Comparison of ENCODE assay signal across 13 mouse cellular contexts in genomic region chrX:56650885-56651284, GRCm38 (mm10). TPM values are rescaled to one million over a fixed set of nuclear protein-coding genes. Genes with fewer than 3 reads are reported as not detected.
DNase-seq lines count a peak whose midpoint lies in the region; ATAC-seq and TF ChIP-seq lines count a peak whose summit lies in the region.
"Had no signal": no experiment of that assay in that cellular context is flagged by ENCODE, and none has a peak within 500 bp of the region (broad histone marks: within the 10 kb centered on the region; RNA-seq: fewer than 3 reads in every experiment).

No protein-coding gene starts in this region.

- no peak for TF ChIP-seq CTCF in small intestine, adult 2 months (IDR thresholded peaks at IDR 0.05; ENCODE audit: extremely low read depth, insufficient read length, insufficient replicate concordance, low read depth, low read length)

- no peak for ATAC-seq in kidney, embryonic 15.5 days (replicated peaks; ENCODE audit: low FRiP score)

- H3K27me3 ChIP-seq in kidney, embryonic 15.5 days = no peaks in the 10 kb centered on the region
- no peaks in the 10 kb centered on the region for H3K27me3 ChIP-seq in small intestine, adult 2 months (ENCODE audit: control insufficient read depth, insufficient read depth, low read length)
- H3K27me3 ChIP-seq: neural tube, embryonic 13.5 days had no signal

- 80% methylated on average over 6 of the region's 6 CpGs for WGBS in kidney, embryonic 15.5 days
- WGBS in small intestine, adult 2 months = 72% methylated on average over 6 of the region's 6 CpGs

- no peaks in the 10 kb centered on the region for H3K4me1 ChIP-seq in kidney, embryonic 15.5 days
- no peaks in the 10 kb centered on the region for H3K4me1 ChIP-seq in small intestine, adult 2 months (ENCODE audit: control insufficient read depth, insufficient read depth, insufficient read length, low read length)
- H3K4me1 ChIP-seq: neural tube, embryonic 13.5 days had no signal

- H3K4me2 ChIP-seq in kidney, embryonic 15.5 days = no peak overlapping the region
- H3K4me2 ChIP-seq: liver, embryonic 11.5 days; neural tube, embryonic 13.5 days had no signal

- H3K4me3 ChIP-seq in kidney, embryonic 15.5 days (replicated peaks) = no peak overlapping the region
- H3K4me3 ChIP-seq in small intestine, adult 2 months (ENCODE audit: low read depth, low read length) = no peak overlapping the region
- H3K4me3 ChIP-seq: left cerebral cortex, adult 2 months; midbrain, embryonic 10.5 days; neural tube, embryonic 13.5 days had no signal

- intact Hi-C loops in heart, postnatal 14 days (cut with DNase I) = loop anchor here (1.0 to 5.0 kb wide), 3 partner anchors 81 to 140 kb away; partner anchors contain the start of gene Fhl1

- H3K36me3 ChIP-seq in kidney, embryonic 15.5 days = no peaks in the 10 kb centered on the region
- peaks cover 3% of the 10 kb centered on the region; the same call in 1 of the 2 replicates for H3K36me3 ChIP-seq in small intestine, adult 2 months (ENCODE audit: control insufficient read depth, insufficient read depth, low read length)
- H3K36me3 ChIP-seq: midbrain, embryonic 10.5 days had no signal

- no peak overlapping the region for H3K27ac ChIP-seq in kidney, embryonic 15.5 days
- H3K27ac ChIP-seq in small intestine, adult 2 months (ENCODE audit: insufficient read depth, low read depth, low read length) = peak overlapping the region; percentile 67
- H3K27ac ChIP-seq: left cerebral cortex, adult 2 months; midbrain, embryonic 10.5 days; neural tube, embryonic 13.5 days had no signal

- DNase-seq in kidney, adult 8-10 months = peak; percentile 42 to 46
- peak; percentile 52 to 67 for DNase-seq in adrenal gland, postnatal 36 days
- DNase-seq in heart, postnatal 14 days = peak; percentile 30 to 35
- no peak for DNase-seq in cerebellum, postnatal 25 days
- DNase-seq in ovary, postnatal 10 days (ENCODE audit: low spot score) = no peak
- DNase-seq: right cerebral cortex, postnatal 4 days; thymus, adult 18-20 months had no signal

- no peaks in the 10 kb centered on the region for H3K9me3 ChIP-seq in kidney, embryonic 15.5 days (replicated peaks)
- H3K9me3 ChIP-seq: midbrain, embryonic 10.5 days; neural tube, embryonic 13.5 days had no signal

- no peak overlapping the region for H3K9ac ChIP-seq in kidney, embryonic 15.5 days
- H3K9ac ChIP-seq: neural tube, embryonic 13.5 days had no signal

- no peak for TF ChIP-seq POLR2A in small intestine, adult 2 months (IDR thresholded peaks at IDR 0.05; ENCODE audit: low read depth, low read length)

RNA-seq across cellular contexts. Expression of gene Slc9a6, which starts 41.3 kb away (rescaled TPM):
- polyA plus RNA-seq in kidney, embryonic 15.5 days (2015; fragmentation: Nextera tagmentation; extraction: Ambion mirVana) = 11.3 and 11.8 TPM in 2 replicates
- 10 to 100 TPM; 32.4 to 34.6 TPM for total RNA-seq in adrenal gland, postnatal 36 days (2021)
- 10 to 100 TPM; 18.2 to 20.3 TPM for total RNA-seq in heart, postnatal 14 days (2021)
- 6.1 and 12.3 TPM in 2 replicates for polyA plus RNA-seq in small intestine, adult 2 months (2012; rRNA removed)

RNA-seq across cellular contexts. Expression of gene Mmgt1, which starts 53.0 kb away (rescaled TPM):
- polyA plus RNA-seq in kidney, embryonic 15.5 days (2015; fragmentation: Nextera tagmentation; extraction: Ambion mirVana) = 26.4 and 29.7 TPM in 2 replicates
- total RNA-seq in adrenal gland, postnatal 36 days (2021) = 10 to 100 TPM; 30.3 to 32.1 TPM
- 10 to 100 TPM; 26.3 to 28.6 TPM for total RNA-seq in heart, postnatal 14 days (2021)
- polyA plus RNA-seq in small intestine, adult 2 months (2012; rRNA removed) = 0.71 and 1.5 TPM in 2 replicates

Comparison
In these comparisons a context has a peak if more than half of its experiments do, and no peak if none do; other contexts are left out.
1. DNase-seq: peak in kidney, adult 8-10 months (2 of 2), adrenal gland, postnatal 36 days (2 of 2) and heart, postnatal 14 days (2 of 2); none in cerebellum, postnatal 25 days (0 of 2) and ovary, postnatal 10 days (single experiment).